Mouse (Mus musculus) layer of hippocampus, adult 11-12 months (tissue): ENCODE data around the gene Lap3.

Experiments used
- DNase-seq: peaks from one replicate; pipeline ENCODE4 v3.0.0; 2022; ENCODE audit warnings: low spot score

Gene Lap3

DNA sequence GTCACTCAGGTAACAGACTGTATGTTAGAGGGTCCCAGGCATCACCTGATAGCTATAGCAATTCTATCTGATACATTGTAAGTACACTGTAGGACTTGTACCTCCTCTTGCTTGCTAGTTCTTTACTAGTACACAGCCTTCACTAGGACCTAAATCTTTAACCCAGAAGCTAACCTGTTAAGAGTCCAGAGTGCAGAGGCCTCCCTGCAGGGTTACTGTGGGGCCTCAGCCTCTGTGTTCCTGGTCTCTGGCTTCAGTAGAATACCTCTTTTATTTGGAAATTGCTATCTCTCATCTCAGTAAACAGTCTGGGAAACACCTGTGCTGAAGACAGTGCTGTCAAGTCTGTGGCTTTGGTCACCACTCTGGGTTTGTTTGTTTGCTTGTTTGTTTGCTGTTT, 2.9 kb downstream of the Lap3 start:
- no peak for DNase-seq

DNA sequence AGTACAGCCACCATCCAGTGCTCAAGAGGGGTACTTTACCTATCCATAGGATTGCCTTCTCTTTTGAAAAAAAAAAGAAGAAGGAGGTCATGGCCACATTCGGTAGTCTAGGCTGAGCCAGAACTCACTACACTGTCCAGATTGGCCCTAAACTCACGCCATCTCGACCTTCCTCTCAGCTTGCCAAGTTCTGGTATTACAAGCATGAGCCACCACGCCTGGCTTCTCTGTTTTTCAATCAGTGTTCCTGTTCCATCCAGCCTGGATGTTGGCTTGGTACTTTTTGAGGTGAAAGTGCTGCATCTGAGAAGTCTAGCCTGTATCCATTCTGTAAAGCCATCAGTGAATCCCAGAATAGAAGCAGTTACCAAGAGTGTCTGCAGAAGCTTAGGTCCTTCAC, 3.3 kb downstream of the Lap3 start:
- DNase-seq: no peak

DNA sequence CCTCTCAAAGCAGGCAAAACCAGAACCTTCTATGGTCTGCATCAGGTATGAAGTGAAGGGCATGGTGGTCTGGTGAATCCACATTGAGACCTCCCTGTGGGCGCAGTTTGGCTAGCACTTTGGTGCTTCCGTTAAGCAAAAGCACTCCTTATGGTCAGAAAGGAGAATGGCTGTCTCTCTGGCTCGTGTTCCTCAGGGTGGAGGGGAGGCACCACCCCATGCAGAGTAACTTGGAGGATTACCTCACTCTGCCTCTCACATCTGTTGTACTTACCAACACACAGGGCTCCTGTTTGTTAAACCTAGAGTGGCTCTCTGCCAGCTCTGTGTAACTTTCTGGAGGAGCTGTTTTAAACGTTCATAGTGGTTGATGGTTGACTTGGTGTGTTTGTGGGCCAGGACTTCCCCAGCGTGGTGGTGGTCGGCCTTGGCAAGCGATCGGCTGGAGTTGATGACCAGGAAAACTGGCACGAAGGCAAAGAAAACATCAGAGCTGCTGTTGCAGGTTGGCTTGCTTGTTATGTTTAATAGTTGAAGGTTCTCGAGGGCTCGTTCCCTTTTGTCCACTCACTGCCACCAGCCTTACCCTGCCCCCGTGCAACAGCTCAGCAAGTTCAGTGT, 3.9 kb downstream of the Lap3 start:
- DNase-seq: no peak

DNA sequence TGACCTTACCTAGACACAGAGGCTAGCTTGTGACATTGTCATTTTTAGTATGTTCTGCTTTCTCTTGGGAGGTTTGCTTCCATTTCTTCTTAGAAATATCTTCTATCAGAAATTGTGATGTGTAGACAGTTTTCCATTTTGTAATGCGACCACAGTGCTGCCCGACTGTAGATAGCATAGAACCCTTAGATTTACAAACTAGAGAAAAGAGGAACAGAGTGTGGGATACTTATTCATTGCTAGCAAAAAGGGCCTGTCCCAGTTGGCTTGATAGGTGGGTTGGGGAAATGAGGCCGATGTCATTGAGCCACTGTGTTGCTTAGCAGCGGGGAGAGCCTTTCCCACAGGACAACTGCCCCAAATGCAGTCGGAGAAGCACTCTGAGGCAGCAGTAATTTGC, 4.4 kb downstream of the Lap3 start:
- DNase-seq: no peak

DNA sequence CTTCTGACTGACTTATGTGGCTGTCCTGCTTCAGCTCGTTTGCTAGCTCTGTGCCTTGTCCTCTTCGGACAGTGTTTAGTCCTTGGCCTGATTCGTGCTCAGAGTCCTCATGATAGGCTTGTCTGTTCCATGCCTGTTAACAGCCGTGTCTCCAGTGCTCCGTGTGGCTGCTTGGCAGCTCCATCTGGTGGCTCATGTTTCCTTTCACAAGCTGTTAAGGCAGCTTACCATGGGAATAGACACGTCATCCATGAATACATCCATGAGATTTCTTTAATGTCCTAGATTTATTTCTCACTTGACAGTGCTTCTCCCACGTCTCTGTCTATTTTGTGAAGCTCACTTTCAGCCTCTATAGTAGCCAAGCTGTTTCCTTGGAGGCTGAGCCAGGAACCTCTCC, 16.9 kb downstream of the Lap3 start:
- peak; percentile 39 for DNase-seq

DNA sequence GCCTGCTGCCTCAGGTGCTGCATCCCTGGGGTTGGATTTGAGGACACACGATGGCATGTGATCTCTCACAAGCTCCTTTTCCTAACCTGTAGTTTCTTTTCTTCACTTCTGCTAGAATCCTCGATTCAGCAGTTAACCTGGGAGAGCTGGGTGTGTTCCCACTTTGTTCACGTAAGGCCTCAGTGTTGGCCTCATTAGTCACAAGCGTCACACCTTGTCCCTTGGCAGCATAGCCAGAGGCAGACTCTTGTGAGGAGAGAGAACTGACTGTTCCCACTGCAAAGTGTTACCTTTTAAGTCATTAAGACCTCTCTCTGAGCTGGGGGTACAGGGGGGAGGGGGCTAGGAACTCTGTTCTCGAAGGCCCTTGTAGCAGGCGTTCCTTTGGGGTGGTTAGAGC, 19.7 kb downstream of the Lap3 start:
- no peak for DNase-seq

DNA sequence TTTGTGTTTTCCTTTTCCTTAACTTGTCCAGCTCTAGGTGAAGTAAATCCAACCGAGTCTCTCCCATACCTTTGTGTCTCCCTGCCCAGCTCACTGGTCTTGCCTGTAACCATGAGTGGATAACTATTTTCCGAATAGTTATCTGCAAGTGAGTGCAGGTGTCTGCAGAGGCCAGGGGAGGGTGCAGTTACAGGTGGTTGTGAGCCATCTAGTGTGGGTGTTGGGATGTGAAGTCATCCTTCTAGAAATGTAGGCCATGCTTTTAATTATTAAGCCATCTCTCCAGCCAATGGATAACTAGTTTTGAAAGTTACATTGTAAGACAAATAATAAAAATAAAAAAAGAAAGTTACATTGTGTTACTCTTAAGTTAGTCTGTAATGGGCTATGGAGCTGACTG, 20.3 kb downstream of the Lap3 start:
- DNase-seq: no peak

DNA sequence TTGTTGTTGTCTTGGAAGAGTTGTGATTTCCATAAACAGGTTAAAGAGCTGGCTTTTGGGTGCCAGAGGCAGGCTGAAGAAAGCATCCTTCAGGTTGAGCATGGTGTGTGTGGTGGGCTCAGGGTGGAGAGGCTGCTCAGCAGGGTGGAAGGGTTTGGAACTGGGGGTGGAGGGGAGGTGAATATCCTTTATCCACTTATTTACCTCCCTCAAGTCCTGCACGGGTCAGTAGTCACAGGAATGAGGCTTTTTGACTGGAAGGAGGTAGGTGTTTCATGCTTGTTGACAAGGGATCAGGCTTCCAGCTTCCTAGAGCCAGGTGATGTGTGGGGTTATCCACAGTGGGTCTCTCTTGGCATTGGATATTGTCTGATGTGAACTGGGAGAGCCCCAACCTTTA, 21.4 kb downstream of the Lap3 start:
- DNase-seq: no peak

DNA sequence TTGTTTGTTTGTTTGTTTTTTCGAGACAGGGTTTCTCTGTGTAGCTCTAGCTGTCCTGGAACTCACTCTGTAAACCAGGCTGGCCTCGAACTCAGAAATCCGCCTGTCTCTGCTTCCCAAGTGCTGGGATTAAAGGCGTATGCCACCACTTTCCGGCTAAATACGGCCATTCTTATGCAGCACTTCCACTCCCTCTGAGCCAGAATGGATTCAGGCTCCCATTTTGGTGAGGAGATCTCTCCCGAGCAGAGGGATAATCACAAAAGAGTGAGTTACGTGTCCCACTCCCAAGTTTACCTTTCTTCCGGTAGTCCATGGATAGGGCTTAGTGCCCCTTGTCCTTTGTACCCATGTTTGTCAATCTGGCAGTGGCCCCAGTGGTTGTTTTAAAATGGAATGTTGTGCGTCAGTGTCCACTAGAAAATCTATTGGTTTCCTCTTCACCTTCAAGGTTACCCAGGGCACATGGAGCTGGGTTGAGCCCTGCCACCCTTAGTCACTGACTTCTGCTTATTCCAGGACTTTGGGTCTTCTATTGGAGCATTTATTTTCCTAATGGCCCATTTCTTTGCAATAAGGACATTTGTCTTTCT, 22.1 kb downstream of the Lap3 start:
- DNase-seq: no peak

DNA sequence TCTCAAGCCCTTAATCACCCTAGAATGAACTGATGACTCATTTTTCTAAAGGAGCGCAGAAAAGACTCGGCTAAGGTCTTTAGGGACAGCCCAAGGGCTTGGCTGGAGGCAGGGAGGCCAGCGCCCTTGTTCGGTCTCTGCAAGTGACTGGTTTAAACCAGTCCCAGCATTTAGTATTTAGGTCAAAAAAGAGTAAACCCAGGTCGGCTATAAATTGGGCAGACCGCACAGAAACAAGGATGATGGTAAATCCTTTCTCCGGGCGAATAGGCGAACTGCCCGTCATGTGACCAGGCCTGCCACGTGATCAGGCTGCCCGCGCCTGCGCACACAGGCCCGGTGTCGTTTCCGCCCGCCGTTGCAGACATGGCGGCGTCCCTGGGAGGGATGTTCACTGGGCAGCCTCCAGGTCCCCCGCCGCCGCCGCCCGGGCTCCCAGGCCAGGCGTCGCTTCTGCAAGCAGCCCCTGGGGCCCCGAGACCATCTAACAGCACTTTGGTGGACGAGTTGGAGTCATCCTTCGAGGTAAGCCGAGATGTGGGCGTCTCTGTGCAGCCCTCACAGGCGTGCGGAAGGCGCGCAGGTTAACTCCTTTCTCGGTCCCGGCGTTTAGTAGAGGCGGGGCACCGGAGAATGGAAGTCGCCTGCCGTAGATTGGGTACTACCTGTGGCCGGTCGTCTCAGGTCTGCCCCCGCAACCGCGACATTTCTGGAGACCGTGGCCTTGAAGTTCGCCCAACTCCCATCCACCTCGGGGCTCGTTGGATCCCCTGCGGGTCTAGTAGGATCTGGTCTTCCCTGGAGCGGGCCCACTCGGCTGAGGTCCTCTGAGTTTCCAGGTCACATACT, 27.0 kb downstream of the Lap3 start, which contains the start of gene Med28:
Gene Med28 (plus strand): TSS at position 270 of the 849 bp plus-strand sequence.
- peak; percentile 94 for DNase-seq

DNA sequence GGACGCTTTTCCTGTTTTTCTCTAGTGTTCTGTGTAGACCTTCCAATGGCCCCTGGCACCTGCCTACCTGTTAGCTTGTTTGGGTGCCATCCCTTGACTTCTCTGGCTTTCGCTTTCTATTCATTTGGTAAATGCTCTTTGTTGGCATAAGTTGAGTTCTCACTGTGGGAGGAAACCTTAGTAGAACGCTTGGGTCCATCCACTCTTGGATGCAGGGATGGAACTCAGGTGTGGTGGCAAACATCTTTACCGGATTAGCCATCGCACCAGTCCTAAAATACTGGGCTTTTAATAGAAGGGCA, 27.6 kb downstream of the Lap3 start:
- DNase-seq: no peak

DNA sequence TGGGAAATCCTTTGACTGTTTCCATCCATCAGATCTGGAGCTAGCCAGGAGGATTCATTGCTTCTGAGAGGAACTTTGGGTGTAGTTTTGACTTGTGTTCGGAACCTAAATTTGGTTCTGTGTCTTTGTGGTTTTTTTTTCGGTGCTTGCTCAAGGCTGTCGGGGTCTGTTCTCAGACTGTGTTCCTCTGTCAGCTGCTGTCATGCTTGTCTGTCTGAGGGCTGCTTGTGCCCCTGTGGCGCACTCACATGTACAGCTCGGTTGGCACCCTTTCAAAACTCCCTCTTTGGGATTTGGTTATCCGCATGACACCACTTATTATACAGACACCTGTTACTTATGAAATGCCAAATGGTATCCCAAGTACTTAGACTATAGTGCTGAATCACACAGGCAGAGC, 28.4 kb downstream of the Lap3 start:
- no peak for DNase-seq

DNA sequence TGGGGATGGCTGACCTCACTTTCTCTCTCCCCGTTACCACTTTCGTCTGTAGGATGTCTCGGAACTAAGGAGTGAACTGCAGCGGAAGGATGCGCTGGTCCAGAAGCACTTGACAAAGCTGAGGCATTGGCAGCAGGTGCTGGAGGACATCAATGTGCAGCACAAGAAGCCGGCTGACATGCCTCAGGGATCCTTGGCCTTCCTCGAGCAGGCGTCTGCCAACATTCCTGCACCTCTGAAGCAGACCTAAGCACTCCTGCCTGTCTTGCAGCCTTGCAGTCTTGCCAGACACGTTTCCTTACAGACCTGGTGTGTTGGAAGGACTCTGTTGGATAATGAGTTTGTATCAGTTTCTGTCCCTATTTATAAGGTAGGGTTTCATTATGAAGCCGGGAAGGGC, 31.9 kb downstream of the Lap3 start:
- no peak for DNase-seq

DNA sequence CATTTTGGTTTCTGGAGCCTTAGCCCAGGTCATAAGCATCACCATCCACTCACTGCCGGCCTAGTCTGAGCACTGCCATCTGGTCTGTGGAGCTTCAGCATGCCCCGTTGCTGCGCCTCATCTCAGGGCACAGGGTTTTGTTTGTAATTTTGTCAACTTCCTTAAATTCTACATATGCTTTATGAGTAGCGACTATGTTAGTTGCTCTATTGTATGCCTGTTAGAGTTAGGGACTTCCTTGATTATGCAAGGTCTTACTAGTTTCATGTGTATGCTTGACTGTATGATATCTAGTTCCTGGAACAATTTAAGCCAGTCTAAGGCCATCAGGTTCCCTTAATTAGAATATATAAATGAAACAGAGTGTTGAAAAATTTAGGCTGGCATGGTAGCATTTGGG, 33.2 kb downstream of the Lap3 start:
- DNase-seq: no peak

DNA sequence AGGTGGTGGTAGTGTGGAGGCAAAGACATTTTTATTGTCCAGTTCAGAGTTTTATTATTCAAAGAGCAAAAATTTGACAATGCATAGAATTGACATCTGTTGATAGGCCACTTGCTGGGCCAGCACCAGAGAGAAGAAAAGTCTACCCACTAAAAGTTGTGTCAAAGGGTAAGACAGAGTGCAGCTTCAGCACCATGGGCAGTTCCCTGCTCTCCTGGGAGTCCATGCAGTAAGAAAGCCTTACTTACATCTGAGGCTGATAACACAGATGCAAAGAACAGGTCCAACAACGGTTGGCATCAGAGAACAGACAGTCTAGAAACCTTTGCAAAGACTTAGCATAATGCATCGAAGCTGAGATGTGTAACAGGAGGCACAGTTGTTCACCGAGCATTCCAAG, 36.5 kb downstream of the Lap3 start:
- DNase-seq: no peak

DNA sequence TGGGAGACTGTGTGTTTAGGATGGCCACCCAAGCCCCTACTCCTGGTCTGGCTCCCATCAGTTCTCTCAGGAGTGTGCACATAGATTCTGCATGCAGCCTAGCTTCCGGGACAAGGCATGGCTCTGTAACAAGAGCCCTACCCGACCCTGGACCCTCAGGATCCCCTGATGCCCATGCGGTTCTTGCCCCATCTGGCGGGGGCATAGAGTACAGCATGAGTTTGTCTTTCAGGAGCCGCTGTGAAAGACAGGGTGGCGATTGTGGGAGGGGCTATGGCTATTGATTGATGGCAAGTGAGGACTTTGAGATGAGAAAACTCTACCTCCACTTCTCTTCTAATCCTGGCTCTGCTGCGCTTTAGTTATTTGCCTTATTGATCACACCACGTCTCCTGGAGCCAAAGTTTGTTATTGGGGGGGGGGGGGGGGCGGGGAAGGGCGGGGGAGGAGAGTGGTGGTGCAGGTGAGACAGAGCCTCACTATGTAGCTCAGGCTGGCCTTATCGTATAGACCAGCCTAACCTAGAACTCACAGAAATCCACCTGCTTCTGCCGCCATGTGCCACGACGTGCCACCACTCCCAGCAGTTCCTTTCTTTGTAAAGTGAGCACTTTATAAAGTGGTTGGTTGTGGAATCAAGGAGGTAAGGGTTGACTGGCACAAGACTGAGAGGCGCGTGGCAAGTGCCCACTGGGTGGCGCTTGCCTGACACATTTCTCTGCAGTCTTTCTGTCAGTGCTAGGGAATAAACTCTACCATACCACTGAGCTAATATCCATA, 41.3 kb downstream of the Lap3 start:
- peak; percentile 80 for DNase-seq

DNA sequence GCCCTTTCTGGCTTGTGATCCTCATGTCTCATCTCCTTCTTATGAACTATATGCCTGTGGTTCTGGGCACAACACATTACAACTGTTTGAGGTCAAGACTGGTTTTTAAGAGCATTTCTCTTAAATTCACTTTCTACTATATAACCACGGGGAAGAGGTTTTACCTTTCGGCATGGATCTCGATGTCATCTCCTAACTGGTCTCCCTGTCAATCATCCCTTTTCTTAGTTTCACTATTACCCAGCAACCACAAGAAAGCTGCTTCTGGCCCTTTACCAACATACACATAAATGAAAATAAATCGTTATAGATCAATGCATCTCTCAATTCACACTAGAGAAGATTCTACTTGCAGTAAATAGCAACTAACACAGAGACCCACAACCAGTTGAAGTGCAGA, 42.0 kb downstream of the Lap3 start:
- DNase-seq: no peak

DNA sequence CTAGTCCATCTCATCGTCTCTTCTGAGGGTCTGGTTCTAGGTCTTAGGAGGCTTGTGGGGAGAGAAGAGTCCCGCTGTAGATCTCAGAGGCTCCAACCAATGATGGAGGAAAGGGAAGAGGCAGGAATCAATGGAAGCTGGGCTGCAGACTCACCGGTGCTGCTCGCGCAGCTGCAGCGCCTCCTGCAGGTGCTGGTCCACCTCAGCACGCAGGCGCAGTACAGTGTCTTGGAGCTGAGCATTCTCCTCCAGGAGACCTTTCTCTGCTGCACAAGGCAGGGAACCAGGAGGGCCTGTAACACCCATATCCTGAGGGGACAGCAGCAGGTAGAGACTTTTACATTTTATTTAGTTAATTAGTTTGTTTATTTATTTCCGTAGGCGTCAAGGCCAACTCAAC, 46.3 kb downstream of the Lap3 start:
- DNase-seq: no peak

DNA sequence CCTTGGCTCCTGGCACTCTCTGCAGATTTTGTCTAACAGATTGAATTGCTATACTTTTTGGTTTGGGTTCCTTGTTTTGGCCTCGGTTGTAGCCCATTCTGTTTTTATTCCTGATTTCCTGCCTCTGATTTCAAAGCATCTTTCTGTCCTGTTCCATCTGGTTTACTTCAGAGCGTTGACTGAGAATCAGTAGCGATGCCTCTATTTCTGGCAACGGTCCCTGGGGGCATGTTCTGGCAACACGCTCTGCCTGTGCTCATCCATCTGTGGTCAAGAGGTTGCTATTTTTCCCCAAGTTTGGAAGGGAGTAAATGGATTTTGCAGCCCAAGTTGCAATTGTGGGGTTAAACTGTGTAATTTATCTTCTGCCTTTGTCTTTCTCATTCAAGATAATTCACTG, 50.2 kb downstream of the Lap3 start:
- no peak for DNase-seq

DNA sequence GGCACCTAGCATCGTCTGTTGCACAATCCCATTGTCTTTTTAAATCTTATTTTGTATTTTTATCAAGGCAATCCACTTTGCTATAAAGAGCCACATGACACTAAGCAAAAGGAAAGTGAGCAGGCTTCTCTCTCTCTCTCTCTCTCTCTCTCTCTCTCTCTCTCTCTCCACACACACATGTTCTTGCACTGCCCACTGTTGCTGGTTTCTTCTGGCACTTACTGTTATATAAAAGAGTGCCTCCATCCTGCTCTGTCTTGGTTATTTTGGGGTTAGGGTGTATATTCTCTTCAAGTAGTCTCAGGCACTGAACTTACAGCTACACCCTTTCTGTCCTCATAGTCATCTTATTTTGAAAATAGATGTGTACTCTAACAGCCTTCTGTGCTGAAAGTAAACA, 56.4 kb downstream of the Lap3 start:
- DNase-seq: no peak
